Mouse (Mus musculus): ENCODE results near the gene Pde6h. TPM values are rescaled to one million over a fixed set of nuclear protein-coding genes. Genes with fewer than 3 reads are reported as not detected.
"Not testable (repeated sequence)": the region's sequence is repeated elsewhere in the genome, so short reads cannot be mapped to it uniquely, and the experiment has no call there.

Gene Pde6h
- 0.08 TPM in 1 of 2 replicates, not detected in the other for polyA plus RNA-seq (2015; fragmentation: Nextera tagmentation; extraction: Ambion mirVana)

- Histone ChIP-seq H3K27ac (ENCODE audit: low read length) (no peak within 1 kb of the TSS), H3K4me2 (ENCODE audit: low read length) (no peak within 1 kb of the TSS), H3K9ac (ENCODE audit: low read depth, low read length) (no peak within 1 kb of the TSS), H3K4me1 (ENCODE audit: control insufficient read depth, insufficient read depth, low read length) (no peaks in the 10 kb centered on the region), H3K9me3 (replicated peaks; ENCODE audit: control insufficient read depth, low read length, poor library complexity, severe bottlenecking) (no peaks in the 10 kb centered on the region), H3K4me3 (ENCODE audit: low read depth, low read length) (no peak within 1 kb of the TSS), H3K36me3 (ENCODE audit: control insufficient read depth, insufficient read depth, low read length) (no peaks in the 10 kb centered on the region), H3K27me3 (ENCODE audit: control insufficient read depth, insufficient read depth, low read depth, low read length) (no peaks in the 10 kb centered on the region)
- no peak for ATAC-seq
- 93% methylated on average over 8 of the region's 8 CpGs for WGBS
Observed at GRCm38 (mm10) chr6:136923532-136923931, at the start of gene Pde6h. Gene Pde6h (plus strand): TSS chr6:136923832.

- no peak overlapping the region for H3K27ac ChIP-seq (ENCODE audit: low read length)
- WGBS: 34% methylated on average over 8 of the region's 8 CpGs
Observed at GRCm38 (mm10) chr6:136874599-136874998, 49.0 kb upstream of the Pde6h start.

GRCm38 (mm10) chr6:136875670-136876069, 48.0 kb upstream of the Pde6h start, which contains the start of gene Mgp:
Gene Mgp (minus strand): TSS chr6:136875823.
- H3K4me2 ChIP-seq (ENCODE audit: low read length): no peak within 1 kb of the TSS
- no peaks in the 10 kb centered on the region for H3K4me1 ChIP-seq (ENCODE audit: control insufficient read depth, insufficient read depth, low read length)
- no peak within 1 kb of the TSS for H3K9ac ChIP-seq (ENCODE audit: low read depth, low read length)
- no peak within 1 kb of the TSS for H3K4me3 ChIP-seq (ENCODE audit: low read depth, low read length)
- H3K9me3 ChIP-seq (replicated peaks; ENCODE audit: control insufficient read depth, low read length, poor library complexity, severe bottlenecking): no peaks in the 10 kb centered on the region
- no peaks in the 10 kb centered on the region for H3K36me3 ChIP-seq (ENCODE audit: control insufficient read depth, insufficient read depth, low read length)
- no peak for ATAC-seq
- H3K27ac ChIP-seq (ENCODE audit: low read length): no peak within 1 kb of the TSS
- no peaks in the 10 kb centered on the region for H3K27me3 ChIP-seq (ENCODE audit: control insufficient read depth, insufficient read depth, low read depth, low read length)
- 57% methylated on average over 9 of the region's 9 CpGs for WGBS

More at GRCm38 (mm10) chr6:136874599-136874998, 49.0 kb upstream of the Pde6h start:
- Histone ChIP-seq H3K27me3 (ENCODE audit: control insufficient read depth, insufficient read depth, low read depth, low read length) (no peaks in the 10 kb centered on the region), H3K4me3 (ENCODE audit: low read depth, low read length) (no peak overlapping the region), H3K9me3 (replicated peaks; ENCODE audit: control insufficient read depth, low read length, poor library complexity, severe bottlenecking) (no peaks in the 10 kb centered on the region), H3K4me2 (ENCODE audit: low read length) (no peak overlapping the region), H3K9ac (ENCODE audit: low read depth, low read length) (no peak overlapping the region), H3K4me1 (ENCODE audit: control insufficient read depth, insufficient read depth, low read length) (no peaks in the 10 kb centered on the region), H3K36me3 (ENCODE audit: control insufficient read depth, insufficient read depth, low read length) (no peaks in the 10 kb centered on the region)
- ATAC-seq: no peak

GRCm38 (mm10) chr6:136881678-136882077, 42.0 kb upstream of the Pde6h start:
- WGBS: 80% methylated on average over 8 of the region's 8 CpGs
- H3K4me1 ChIP-seq (ENCODE audit: control insufficient read depth, insufficient read depth, low read length): no peaks in the 10 kb centered on the region
- H3K4me2 ChIP-seq (ENCODE audit: low read length): no peak overlapping the region
- no peaks in the 10 kb centered on the region for H3K36me3 ChIP-seq (ENCODE audit: control insufficient read depth, insufficient read depth, low read length)
- no peak overlapping the region for H3K27ac ChIP-seq (ENCODE audit: low read length)
- H3K9me3 ChIP-seq (replicated peaks; ENCODE audit: control insufficient read depth, low read length, poor library complexity, severe bottlenecking): no peaks in the 10 kb centered on the region
- no peaks in the 10 kb centered on the region for H3K27me3 ChIP-seq (ENCODE audit: control insufficient read depth, insufficient read depth, low read depth, low read length)
- H3K4me3 ChIP-seq (ENCODE audit: low read depth, low read length): no peak overlapping the region
- H3K9ac ChIP-seq (ENCODE audit: low read depth, low read length): no peak overlapping the region
- no peak for ATAC-seq

- Histone ChIP-seq H3K36me3 (ENCODE audit: control insufficient read depth, insufficient read depth, low read length) (no peaks in the 10 kb centered on the region), H3K4me1 (ENCODE audit: control insufficient read depth, insufficient read depth, low read length) (no peaks in the 10 kb centered on the region), H3K9me3 (replicated peaks; ENCODE audit: control insufficient read depth, low read length, poor library complexity, severe bottlenecking) (no peaks in the 10 kb centered on the region), H3K4me2 (ENCODE audit: low read length) (no peak overlapping the region), H3K27ac (ENCODE audit: low read length) (no peak overlapping the region), H3K4me3 (ENCODE audit: low read depth, low read length) (no peak overlapping the region), H3K27me3 (ENCODE audit: control insufficient read depth, insufficient read depth, low read depth, low read length) (no peaks in the 10 kb centered on the region), H3K9ac (ENCODE audit: low read depth, low read length) (no peak overlapping the region)
- ATAC-seq: no peak
- WGBS: 88% methylated on average over 3 of the region's 3 CpGs
Observed at GRCm38 (mm10) chr6:136883431-136883915, 40.2 kb upstream of the Pde6h start.

- no peak overlapping the region for H3K4me2 ChIP-seq (ENCODE audit: low read length)
- no peak for ATAC-seq
- 95% methylated on average over 6 of the region's 6 CpGs for WGBS
Observed at GRCm38 (mm10) chr6:136883961-136884360, 39.7 kb upstream of the Pde6h start.

GRCm38 (mm10) chr6:136884766-136885165, 38.9 kb upstream of the Pde6h start:
- not testable (repeated sequence) for H3K27me3 ChIP-seq (ENCODE audit: control insufficient read depth, insufficient read depth, low read depth, low read length); H3K27ac ChIP-seq (ENCODE audit: low read length); H3K4me1 ChIP-seq (ENCODE audit: control insufficient read depth, insufficient read depth, low read length); H3K9ac ChIP-seq (ENCODE audit: low read depth, low read length); H3K9me3 ChIP-seq (replicated peaks; ENCODE audit: control insufficient read depth, low read length, poor library complexity, severe bottlenecking); H3K4me2 ChIP-seq (ENCODE audit: low read length); ATAC-seq; H3K36me3 ChIP-seq (ENCODE audit: control insufficient read depth, insufficient read depth, low read length); H3K4me3 ChIP-seq (ENCODE audit: low read depth, low read length)
- WGBS: 46% methylated on average over 1 of the region's 1 CpGs

More at GRCm38 (mm10) chr6:136883961-136884360, 39.7 kb upstream of the Pde6h start:
- no peak overlapping the region for H3K4me3 ChIP-seq (ENCODE audit: low read depth, low read length)
- no peaks in the 10 kb centered on the region for H3K4me1 ChIP-seq (ENCODE audit: control insufficient read depth, insufficient read depth, low read length)
- H3K36me3 ChIP-seq (ENCODE audit: control insufficient read depth, insufficient read depth, low read length): no peaks in the 10 kb centered on the region
- no peak overlapping the region for H3K9ac ChIP-seq (ENCODE audit: low read depth, low read length)
- H3K27me3 ChIP-seq (ENCODE audit: control insufficient read depth, insufficient read depth, low read depth, low read length): no peaks in the 10 kb centered on the region
- H3K27ac ChIP-seq (ENCODE audit: low read length): no peak overlapping the region
- H3K9me3 ChIP-seq (replicated peaks; ENCODE audit: control insufficient read depth, low read length, poor library complexity, severe bottlenecking): no peaks in the 10 kb centered on the region

GRCm38 (mm10) chr6:136887854-136888253, 35.8 kb upstream of the Pde6h start:
- no peak overlapping the region for H3K27ac ChIP-seq (ENCODE audit: low read length)
- ATAC-seq: no peak
- H3K9ac ChIP-seq (ENCODE audit: low read depth, low read length): no peak overlapping the region
- no peaks in the 10 kb centered on the region for H3K4me1 ChIP-seq (ENCODE audit: control insufficient read depth, insufficient read depth, low read length)
- 78% methylated on average over 9 of the region's 9 CpGs for WGBS
- no peak overlapping the region for H3K4me2 ChIP-seq (ENCODE audit: low read length)
- no peaks in the 10 kb centered on the region for H3K27me3 ChIP-seq (ENCODE audit: control insufficient read depth, insufficient read depth, low read depth, low read length)
- H3K4me3 ChIP-seq (ENCODE audit: low read depth, low read length): no peak overlapping the region
- no peaks in the 10 kb centered on the region for H3K9me3 ChIP-seq (replicated peaks; ENCODE audit: control insufficient read depth, low read length, poor library complexity, severe bottlenecking)
- H3K36me3 ChIP-seq (ENCODE audit: control insufficient read depth, insufficient read depth, low read length): no peaks in the 10 kb centered on the region

- no peaks in the 10 kb centered on the region for H3K36me3 ChIP-seq (ENCODE audit: control insufficient read depth, insufficient read depth, low read length)
- H3K27ac ChIP-seq (ENCODE audit: low read length): no peak overlapping the region
- H3K9me3 ChIP-seq (replicated peaks; ENCODE audit: control insufficient read depth, low read length, poor library complexity, severe bottlenecking): no peaks in the 10 kb centered on the region
- no peaks in the 10 kb centered on the region for H3K27me3 ChIP-seq (ENCODE audit: control insufficient read depth, insufficient read depth, low read depth, low read length)
- no peak overlapping the region for H3K4me2 ChIP-seq (ENCODE audit: low read length)
- no peak overlapping the region for H3K9ac ChIP-seq (ENCODE audit: low read depth, low read length)
- no peak for ATAC-seq
- no peaks in the 10 kb centered on the region for H3K4me1 ChIP-seq (ENCODE audit: control insufficient read depth, insufficient read depth, low read length)
- WGBS: 87% methylated on average over 6 of the region's 6 CpGs
- H3K4me3 ChIP-seq (ENCODE audit: low read depth, low read length): no peak overlapping the region
Observed at GRCm38 (mm10) chr6:136889067-136889466, 34.6 kb upstream of the Pde6h start.

Data from midbrain, embryonic 16.5 days (tissue).